25 mouse cellular contexts compared by ENCODE assay signal in the genomic region with DNA sequence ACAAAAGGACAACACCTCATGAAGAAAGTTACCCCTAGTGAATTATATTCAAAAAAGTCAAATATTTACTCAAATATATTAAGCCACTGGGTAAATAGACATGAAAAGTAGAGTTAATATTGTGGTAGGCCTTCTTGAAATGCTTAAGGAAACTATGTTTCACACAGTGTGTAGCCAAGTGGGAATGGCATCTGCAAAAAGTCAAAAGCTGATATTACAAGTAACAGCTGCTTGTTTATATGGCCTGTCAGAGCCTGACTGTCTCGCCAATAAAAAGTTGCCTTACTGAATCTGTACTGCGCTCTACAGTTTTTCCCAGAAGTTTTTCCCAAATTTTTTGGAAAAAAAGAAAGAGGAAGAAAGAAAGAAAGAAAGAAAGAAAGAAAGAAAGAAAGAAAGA.
"Had no signal": no experiment of that assay in that cellular context is flagged by ENCODE, and none has a peak within 500 bp of the region (broad histone marks: within the 10 kb centered on the region; RNA-seq: fewer than 3 reads in every experiment).

No protein-coding gene starts in this region.

- DNase-seq: gastrocnemius, adult 2 months; gastrocnemius, postnatal 10 days; gastrocnemius, postnatal 25 days; heart, adult 18-20 months; heart, postnatal 10 days; heart, postnatal 4 days; kidney, adult 18-20 months; kidney, adult 8-10 months; kidney, postnatal 10 days; kidney, postnatal 25 days; kidney, postnatal 4 days had no signal

- ATAC-seq: forebrain, embryonic 16.5 days; hindbrain, embryonic 16.5 days; inflammation-experienced regulatory T-cells, adult 6 months; intestine, embryonic 15.5 days; intestine, postnatal 0 days had no signal

- H3K27me3 ChIP-seq: heart, embryonic 12.5 days; hindbrain, embryonic 12.5 days; intestine, embryonic 15.5 days; limb, embryonic 12.5 days had no signal

- H3K36me3 ChIP-seq: heart, embryonic 10.5 days; heart, embryonic 12.5 days; hindbrain, embryonic 10.5 days; hindbrain, embryonic 12.5 days; intestine, embryonic 15.5 days; limb, embryonic 10.5 days; limb, embryonic 12.5 days had no signal

- H3K4me1 ChIP-seq: heart, embryonic 10.5 days; heart, embryonic 12.5 days; hindbrain, embryonic 10.5 days; hindbrain, embryonic 12.5 days; intestine, embryonic 15.5 days; limb, embryonic 10.5 days; limb, embryonic 12.5 days had no signal

- H3K9me3 ChIP-seq: heart, embryonic 10.5 days; heart, embryonic 12.5 days; hindbrain, embryonic 10.5 days; hindbrain, embryonic 12.5 days; intestine, embryonic 15.5 days; limb, embryonic 10.5 days; limb, embryonic 12.5 days had no signal

- H3K4me3 ChIP-seq: gastrocnemius, adult 2 months; heart, embryonic 10.5 days; heart, embryonic 12.5 days; hindbrain, embryonic 10.5 days; hindbrain, embryonic 12.5 days; intestine, embryonic 15.5 days; layer of hippocampus, adult 2 months; left cerebral cortex, adult 2 months; limb, embryonic 10.5 days; limb, embryonic 12.5 days had no signal

- H3K4me2 ChIP-seq: heart, embryonic 12.5 days; hindbrain, embryonic 12.5 days; hindbrain, embryonic 14.5 days; intestine, embryonic 15.5 days; limb, embryonic 12.5 days had no signal

- H3K27ac ChIP-seq: gastrocnemius, adult 2 months; heart, embryonic 10.5 days; hindbrain, embryonic 10.5 days; hindbrain, embryonic 12.5 days; hindbrain, embryonic 14.5 days; intestine, embryonic 15.5 days; layer of hippocampus, adult 2 months; left cerebral cortex, adult 2 months; limb, embryonic 10.5 days; limb, embryonic 12.5 days had no signal

- H3K9ac ChIP-seq: heart, embryonic 12.5 days; hindbrain, embryonic 12.5 days; hindbrain, embryonic 14.5 days; intestine, embryonic 15.5 days; limb, embryonic 12.5 days had no signal
